Mouse (Mus musculus): ENCODE data around the gene Rexo2. TPM values are rescaled to one million over a fixed set of nuclear protein-coding genes. Genes with fewer than 3 reads are reported as not detected.

Gene Rexo2
- polyA plus RNA-seq, 1 experiment: 153 TPM

- no peak for TF ChIP-seq POLR2A (IDR thresholded peaks at IDR 0.05; ENCODE audit: borderline replicate concordance, insufficient read depth, low read length)
- TF ChIP-seq CTCF (IDR thresholded peaks at IDR 0.05; ENCODE audit: borderline replicate concordance, insufficient read depth, low read depth, low read length): no peak
- Histone ChIP-seq H3K4me1 (ENCODE audit: control insufficient read depth, insufficient read depth, low read length) (no peaks in the 10 kb centered on the region), H3K27ac (ENCODE audit: insufficient read depth, low read length) (no peak overlapping the region), H3K4me3 (replicated peaks; ENCODE audit: insufficient read depth, low read depth, low read length) (no peak overlapping the region), H3K27me3 (ENCODE audit: control insufficient read depth, insufficient read depth, low read length) (no peaks in the 10 kb centered on the region; the same call in 1 of the 2 replicates)
- no peak for DNase-seq
- 88% methylated on average over 5 of the region's 5 CpGs for WGBS
Measured at GRCm38 (mm10) chr9:48510134-48510533, 29.7 kb upstream of the Rexo2 start.

DNA sequence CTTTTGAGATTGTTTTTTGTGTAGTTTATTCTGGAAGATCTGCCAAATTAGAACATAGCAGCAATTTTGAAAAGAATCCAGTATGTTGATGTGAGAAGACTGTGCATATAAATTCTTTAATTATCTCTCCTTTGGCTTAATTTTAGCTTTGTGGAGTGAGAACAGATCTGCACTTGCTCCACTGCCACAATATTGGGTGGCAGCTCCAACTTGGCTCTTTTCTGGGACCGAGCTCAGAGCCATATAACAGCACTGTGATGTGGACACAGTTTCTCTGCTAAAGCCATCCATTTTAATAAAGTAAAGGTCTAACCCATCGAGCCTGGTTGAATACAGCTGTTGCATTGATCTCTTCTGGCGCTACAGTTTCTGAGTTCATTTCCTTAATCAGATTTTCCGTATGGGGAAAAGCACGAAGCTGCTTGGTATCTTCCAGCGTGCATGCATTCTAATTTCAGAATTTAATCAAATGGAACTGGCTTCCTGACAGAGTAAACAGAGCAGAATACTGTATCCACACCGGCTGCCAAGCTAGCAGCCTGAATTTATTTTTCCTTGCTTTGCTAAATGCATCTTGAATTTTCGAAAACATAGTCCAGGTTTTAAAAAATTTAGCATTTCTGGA lies 24.4 kb upstream of the Rexo2 start:
- DNase-seq: no peak
- no peak overlapping the region for H3K27ac ChIP-seq (ENCODE audit: insufficient read depth, low read length)
- no peak overlapping the region for H3K4me3 ChIP-seq (replicated peaks; ENCODE audit: insufficient read depth, low read depth, low read length)
- TF ChIP-seq CTCF (IDR thresholded peaks at IDR 0.05; ENCODE audit: borderline replicate concordance, insufficient read depth, low read depth, low read length) (no peak), POLR2A (IDR thresholded peaks at IDR 0.05; ENCODE audit: borderline replicate concordance, insufficient read depth, low read length) (no peak)
- 27% methylated on average over 8 of the region's 8 CpGs for WGBS
- no peaks in the 10 kb centered on the region; the same call in 1 of the 2 replicates for H3K27me3 ChIP-seq (ENCODE audit: control insufficient read depth, insufficient read depth, low read length)
- no peaks in the 10 kb centered on the region for H3K4me1 ChIP-seq (ENCODE audit: control insufficient read depth, insufficient read depth, low read length)

- 66% methylated on average over 2 of the region's 2 CpGs for WGBS
- Histone ChIP-seq H3K4me3 (replicated peaks; ENCODE audit: insufficient read depth, low read depth, low read length) (no peak overlapping the region), H3K27ac (ENCODE audit: insufficient read depth, low read length) (no peak overlapping the region), H3K27me3 (ENCODE audit: control insufficient read depth, insufficient read depth, low read length) (no peaks in the 10 kb centered on the region; the same call in 1 of the 2 replicates), H3K4me1 (ENCODE audit: control insufficient read depth, insufficient read depth, low read length) (no peaks in the 10 kb centered on the region)
- no peak for DNase-seq
- TF ChIP-seq CTCF (IDR thresholded peaks at IDR 0.05; ENCODE audit: borderline replicate concordance, insufficient read depth, low read depth, low read length) (no peak), POLR2A (IDR thresholded peaks at IDR 0.05; ENCODE audit: borderline replicate concordance, insufficient read depth, low read length) (no peak)
Measured at GRCm38 (mm10) chr9:48503001-48503400, 22.6 kb upstream of the Rexo2 start.

DNA sequence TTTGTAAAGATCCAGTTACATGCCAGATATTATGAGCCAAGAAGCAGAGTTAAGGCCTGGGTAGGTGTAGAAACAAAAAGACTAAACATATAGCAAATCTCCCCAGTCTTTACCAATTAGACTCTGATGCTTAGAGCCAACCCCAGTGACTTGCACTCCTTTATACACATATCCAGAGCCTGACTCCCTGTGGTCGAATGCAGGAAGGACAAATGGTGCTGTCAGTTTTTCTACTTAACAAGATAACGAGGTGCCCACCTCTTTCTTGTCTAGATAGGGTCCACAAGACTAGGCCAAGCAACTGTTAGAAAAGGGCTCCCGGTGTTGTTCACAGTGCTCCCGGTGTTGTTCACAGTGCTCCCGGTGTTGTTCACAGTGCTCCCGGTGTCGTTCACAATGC lies 20.8 kb upstream of the Rexo2 start:
- TF ChIP-seq POLR2A (IDR thresholded peaks at IDR 0.05; ENCODE audit: borderline replicate concordance, insufficient read depth, low read length): no peak
- no peak for TF ChIP-seq CTCF (IDR thresholded peaks at IDR 0.05; ENCODE audit: borderline replicate concordance, insufficient read depth, low read depth, low read length)
- Histone ChIP-seq H3K4me1 (ENCODE audit: control insufficient read depth, insufficient read depth, low read length) (no peaks in the 10 kb centered on the region), H3K27ac (ENCODE audit: insufficient read depth, low read length) (no peak overlapping the region), H3K27me3 (ENCODE audit: control insufficient read depth, insufficient read depth, low read length) (no peaks in the 10 kb centered on the region; the same call in 1 of the 2 replicates), H3K4me3 (replicated peaks; ENCODE audit: insufficient read depth, low read depth, low read length) (no peak overlapping the region)
- DNase-seq: no peak
- 80% methylated on average over 7 of the region's 7 CpGs for WGBS

DNA sequence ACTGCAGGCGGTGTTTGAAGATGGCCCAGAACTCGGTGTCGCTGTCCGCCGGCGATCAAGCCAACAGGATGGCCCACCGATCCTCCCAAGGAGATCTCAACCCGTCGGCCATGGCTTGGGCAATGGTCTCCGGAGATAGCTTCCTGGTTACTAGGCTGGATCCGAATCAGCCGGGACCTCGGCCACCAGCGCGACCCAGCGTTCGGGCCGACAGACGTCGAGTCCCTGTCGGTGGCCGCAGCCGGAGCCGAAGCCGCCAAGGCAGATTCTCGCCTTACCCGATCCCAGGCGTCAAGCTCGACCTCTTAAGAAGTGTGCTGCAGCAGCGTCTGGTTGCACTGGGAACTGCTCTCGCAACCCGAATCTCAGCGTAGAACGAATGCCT lies 15.1 kb upstream of the Rexo2 start:
- Histone ChIP-seq H3K4me1 (ENCODE audit: control insufficient read depth, insufficient read depth, low read length) (no peaks in the 10 kb centered on the region), H3K27ac (ENCODE audit: insufficient read depth, low read length) (peak overlapping the region; percentile 86), H3K27me3 (ENCODE audit: control insufficient read depth, insufficient read depth, low read length) (no peaks in the 10 kb centered on the region), H3K4me3 (replicated peaks; ENCODE audit: insufficient read depth, low read depth, low read length) (peak overlapping the region; percentile 73)
- DNase-seq: no peak
- no peak for TF ChIP-seq CTCF (IDR thresholded peaks at IDR 0.05; ENCODE audit: borderline replicate concordance, insufficient read depth, low read depth, low read length)
- TF ChIP-seq POLR2A (IDR thresholded peaks at IDR 0.05; ENCODE audit: borderline replicate concordance, insufficient read depth, low read length): no peak
- 2% methylated on average over 34 of the region's 34 CpGs for WGBS

- H3K4me3 ChIP-seq (replicated peaks; ENCODE audit: insufficient read depth, low read depth, low read length): peak within 1 kb of the TSS; percentile 91
Measured at GRCm38 (mm10) chr9:48494817-48495547, 14.6 kb upstream of the Rexo2 start, which contains the start of the genes Rbm7 and Gm5617. Rbm7 (minus strand) TSS chr9:48495299. Gm5617 (plus strand) TSS chr9:48495442.

GRCm38 (mm10) chr9:48481214-48482134 lies 1.1 kb upstream of the Rexo2 start:
- H3K27ac ChIP-seq (ENCODE audit: insufficient read depth, low read length): no peak overlapping the region
- H3K4me3 ChIP-seq (replicated peaks; ENCODE audit: insufficient read depth, low read depth, low read length): peak overlapping the region; percentile 55
- no peaks in the 10 kb centered on the region; the same call in 1 of the 2 replicates for H3K4me1 ChIP-seq (ENCODE audit: control insufficient read depth, insufficient read depth, low read length)
- peak in 1 of 2 experiments; percentile 19 for DNase-seq
- H3K27me3 ChIP-seq (ENCODE audit: control insufficient read depth, insufficient read depth, low read length): no peaks in the 10 kb centered on the region
- WGBS: 33% methylated on average over 20 of the region's 20 CpGs
- TF ChIP-seq POLR2A (IDR thresholded peaks at IDR 0.05; ENCODE audit: borderline replicate concordance, insufficient read depth, low read length) (no peak), CTCF (IDR thresholded peaks at IDR 0.05; ENCODE audit: borderline replicate concordance, insufficient read depth, low read depth, low read length) (no peak)

More at GRCm38 (mm10) chr9:48494817-48495547, 14.6 kb upstream of the Rexo2 start, which contains the start of the genes Rbm7 and Gm5617:
- peak; percentile 93 for TF ChIP-seq POLR2A (IDR thresholded peaks at IDR 0.05; ENCODE audit: borderline replicate concordance, insufficient read depth, low read length)
- no peak for TF ChIP-seq CTCF (IDR thresholded peaks at IDR 0.05; ENCODE audit: borderline replicate concordance, insufficient read depth, low read depth, low read length)
- no peaks in the 10 kb centered on the region for H3K4me1 ChIP-seq (ENCODE audit: control insufficient read depth, insufficient read depth, low read length)
- no peaks in the 10 kb centered on the region for H3K27me3 ChIP-seq (ENCODE audit: control insufficient read depth, insufficient read depth, low read length)
- peak; percentile 95 to 96 for DNase-seq
- H3K27ac ChIP-seq (ENCODE audit: insufficient read depth, low read length): peak within 1 kb of the TSS; percentile 86
- under 1% methylated on average over 72 of the region's 72 CpGs for WGBS
